Mouse (Mus musculus): ENCODE data around the gene Slc12a6. TPM values are rescaled to one million over a fixed set of nuclear protein-coding genes. Genes with fewer than 3 reads are reported as not detected.
A peak's percentile ranks its signal among the peaks of the same experiment; 100 is the strongest.

The Slc12a6 gene
- total RNA-seq (2015; ENCODE audit: low replicate concordance), result 94.7 and 134 TPM in 2 replicates
- total RNA-seq (2017; ENCODE audit: low replicate concordance), result 97.9 and 119 TPM in 2 replicates

DNA sequence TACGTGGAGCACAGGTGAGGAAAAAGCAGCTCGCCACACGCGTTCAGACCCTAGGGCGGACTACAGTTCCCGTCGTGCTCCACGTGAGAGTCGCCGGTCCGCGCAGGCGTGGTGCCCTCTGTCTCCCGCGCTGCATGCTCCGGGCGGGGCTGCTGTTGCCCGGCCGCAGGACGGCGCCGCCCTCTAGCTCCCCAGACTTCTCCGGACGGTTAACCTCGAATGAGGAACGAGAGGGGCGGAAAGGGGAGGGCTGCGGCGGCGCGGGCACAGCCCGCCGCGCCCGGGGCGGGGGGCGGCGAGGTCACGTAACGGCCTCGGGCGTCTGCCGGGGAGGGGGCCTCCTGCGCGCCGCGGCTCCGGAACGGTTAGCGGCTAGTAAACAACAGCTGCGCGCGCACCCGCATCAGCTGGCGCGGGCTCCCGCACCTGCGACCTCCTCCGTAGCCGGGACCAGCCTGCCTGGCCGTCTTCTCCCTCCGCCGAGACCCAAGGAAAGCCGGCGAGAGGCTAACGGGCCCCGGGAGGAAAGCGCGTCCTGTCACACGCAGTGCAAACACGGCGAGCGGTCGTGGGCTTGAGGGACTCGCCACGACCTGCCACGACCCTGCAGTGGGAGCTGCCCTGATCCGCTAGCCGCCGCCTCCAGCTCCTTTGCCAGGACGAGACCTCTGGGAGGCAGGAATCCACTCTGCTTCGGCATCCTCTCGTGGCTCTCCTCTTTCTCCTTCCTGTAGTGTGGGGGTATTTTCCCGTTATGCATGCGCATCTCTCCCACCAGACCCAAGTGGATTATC is at the start of gene Slc12a6:
Gene Slc12a6 (plus strand): TSS at position 378 of the 794 bp plus-strand sequence.
- ATAC-seq (replicated peaks; ENCODE audit: low FRiP score, poor library complexity, severe bottlenecking), result peak; percentile 84

GRCm38 (mm10) chr2:112215977-112216376 is 49.6 kb upstream of the Slc12a6 start:
- no peak for ATAC-seq (replicated peaks; ENCODE audit: low FRiP score, poor library complexity, severe bottlenecking)

GRCm38 (mm10) chr2:112217614-112218013 is 48.0 kb upstream of the Slc12a6 start:
- no peak for ATAC-seq (replicated peaks; ENCODE audit: low FRiP score, poor library complexity, severe bottlenecking)

- ATAC-seq (replicated peaks; ENCODE audit: low FRiP score, poor library complexity, severe bottlenecking), result no peak
These were observed 44.7 kb upstream of the Slc12a6 start for GRCm38 (mm10) chr2:112220880-112221279.

DNA sequence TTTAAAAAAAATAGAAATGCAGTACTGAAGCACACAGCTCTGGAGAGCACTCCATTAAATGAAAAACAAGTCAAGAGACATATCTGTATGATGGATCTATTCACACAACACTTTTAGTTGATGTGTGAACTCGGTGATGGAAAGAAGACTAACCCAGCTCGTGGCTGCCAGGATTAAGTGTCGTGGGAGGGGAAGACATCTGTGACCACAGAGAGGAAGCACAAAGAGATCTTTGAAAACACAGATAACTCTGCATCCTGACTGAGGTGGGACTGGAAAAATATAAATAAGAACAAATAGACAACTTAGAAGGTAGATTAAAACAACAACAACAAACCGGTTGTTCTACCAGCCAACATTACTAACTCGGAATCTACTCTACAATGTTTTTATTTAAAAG is 43.0 kb upstream of the Slc12a6 start:
- ATAC-seq (replicated peaks; ENCODE audit: low FRiP score, poor library complexity, severe bottlenecking), result no peak

DNA sequence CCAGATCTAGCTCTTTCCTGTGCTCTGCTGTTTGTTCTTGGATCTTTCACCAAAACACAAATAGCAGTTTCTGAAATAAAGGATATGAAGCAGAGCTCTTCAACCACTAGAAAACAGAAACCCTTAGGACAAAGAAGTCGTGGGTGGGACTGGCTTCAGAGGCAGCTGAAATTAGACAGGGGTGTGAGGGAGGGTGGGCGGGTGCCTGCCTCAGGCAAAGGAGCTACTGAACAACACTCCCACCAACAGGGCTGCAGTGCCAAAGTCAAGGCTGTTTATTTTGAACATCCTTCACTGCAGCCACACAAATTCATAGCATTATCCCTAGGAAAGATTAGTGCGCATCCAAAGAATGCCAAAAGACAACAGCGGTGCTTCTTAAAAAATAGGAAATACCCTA is 41.3 kb upstream of the Slc12a6 start:
- no peak for ATAC-seq (replicated peaks; ENCODE audit: low FRiP score, poor library complexity, severe bottlenecking)

- ATAC-seq (replicated peaks; ENCODE audit: low FRiP score, poor library complexity, severe bottlenecking), result no peak
These were observed 33.0 kb upstream of the Slc12a6 start for GRCm38 (mm10) chr2:112232623-112233022.

- ATAC-seq (replicated peaks; ENCODE audit: low FRiP score, poor library complexity, severe bottlenecking), result no peak
These were observed 29.0 kb upstream of the Slc12a6 start for GRCm38 (mm10) chr2:112236620-112237019.

- ATAC-seq (replicated peaks; ENCODE audit: low FRiP score, poor library complexity, severe bottlenecking), result no peak
These were observed 27.6 kb upstream of the Slc12a6 start for GRCm38 (mm10) chr2:112238006-112238405.

DNA sequence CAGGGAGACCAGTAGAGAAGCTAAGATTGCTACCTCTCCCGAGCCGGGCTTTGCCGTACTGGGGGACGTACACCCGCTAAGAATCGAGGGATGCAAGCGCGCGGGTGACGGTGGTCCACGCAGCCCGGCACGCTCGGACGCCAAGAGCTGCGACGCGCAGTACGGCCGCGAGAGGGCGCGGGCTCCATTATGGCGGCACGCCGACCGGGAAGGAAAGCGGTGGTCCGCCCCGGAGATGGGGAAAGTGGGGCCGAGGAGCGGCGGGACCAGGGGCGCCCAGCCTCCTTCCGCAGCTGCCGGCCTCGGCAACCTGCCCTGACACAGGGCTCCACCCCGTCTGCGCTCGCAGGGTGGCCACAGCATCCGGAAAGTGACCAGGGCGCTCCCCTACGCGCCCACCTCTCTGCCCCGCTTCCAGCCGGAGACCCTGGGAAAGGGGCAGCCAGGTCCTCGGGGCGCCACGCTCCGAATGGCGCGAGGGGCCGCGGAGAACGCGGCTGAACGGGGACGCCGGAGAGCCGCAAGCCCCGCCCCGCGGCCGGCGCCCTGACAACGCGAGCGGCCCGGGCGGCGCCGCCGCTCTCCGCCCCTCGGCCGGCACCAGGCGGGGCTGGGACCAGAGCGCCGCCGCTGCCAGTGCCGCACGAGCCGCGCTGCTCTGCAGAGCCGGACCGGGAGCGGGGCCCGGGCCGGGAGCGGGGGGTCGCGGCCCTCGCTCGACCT is 26.3 kb upstream of the Slc12a6 start, which contains the start of gene Lpcat4:
Gene Lpcat4 (plus strand): TSS at position 257 of the 723 bp plus-strand sequence.
- ATAC-seq (replicated peaks; ENCODE audit: low FRiP score, poor library complexity, severe bottlenecking), result peak; percentile 88

- no peak for ATAC-seq (replicated peaks; ENCODE audit: low FRiP score, poor library complexity, severe bottlenecking)
These were observed 25.5 kb upstream of the Slc12a6 start for GRCm38 (mm10) chr2:112239935-112240721.

- ATAC-seq (replicated peaks; ENCODE audit: low FRiP score, poor library complexity, severe bottlenecking), result no peak
These were observed 23.8 kb upstream of the Slc12a6 start for GRCm38 (mm10) chr2:112241787-112242186.

DNA sequence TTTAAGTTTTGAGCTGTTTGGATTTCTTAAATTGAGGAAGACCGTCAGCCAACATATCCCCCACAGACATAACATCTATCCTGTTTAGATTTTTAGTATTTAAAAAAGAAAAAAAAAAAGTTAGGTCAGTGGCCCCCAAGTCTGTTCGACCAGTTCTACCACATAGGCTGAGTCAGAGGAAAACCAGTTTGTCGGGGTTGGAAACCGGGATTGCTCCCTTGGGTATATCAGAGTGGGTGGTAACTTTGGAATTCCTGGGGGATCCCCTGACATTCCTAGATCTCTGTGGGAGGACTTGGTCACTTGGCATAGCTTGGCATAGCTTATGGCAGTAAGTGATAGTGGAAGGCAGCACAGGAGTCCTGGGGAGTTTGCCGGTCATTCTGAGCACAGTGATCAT is 20.3 kb upstream of the Slc12a6 start:
- no peak for ATAC-seq (replicated peaks; ENCODE audit: low FRiP score, poor library complexity, severe bottlenecking)

GRCm38 (mm10) chr2:112246193-112246592 is 19.4 kb upstream of the Slc12a6 start:
- ATAC-seq (replicated peaks; ENCODE audit: low FRiP score, poor library complexity, severe bottlenecking), result no peak

GRCm38 (mm10) chr2:112247323-112247722 is 18.3 kb upstream of the Slc12a6 start:
- ATAC-seq (replicated peaks; ENCODE audit: low FRiP score, poor library complexity, severe bottlenecking), result no peak

GRCm38 (mm10) chr2:112249780-112250453 is 15.7 kb upstream of the Slc12a6 start:
- no peak for ATAC-seq (replicated peaks; ENCODE audit: low FRiP score, poor library complexity, severe bottlenecking)

- ATAC-seq (replicated peaks; ENCODE audit: low FRiP score, poor library complexity, severe bottlenecking), result no peak
These were observed 10.7 kb upstream of the Slc12a6 start for GRCm38 (mm10) chr2:112254675-112255515.

DNA sequence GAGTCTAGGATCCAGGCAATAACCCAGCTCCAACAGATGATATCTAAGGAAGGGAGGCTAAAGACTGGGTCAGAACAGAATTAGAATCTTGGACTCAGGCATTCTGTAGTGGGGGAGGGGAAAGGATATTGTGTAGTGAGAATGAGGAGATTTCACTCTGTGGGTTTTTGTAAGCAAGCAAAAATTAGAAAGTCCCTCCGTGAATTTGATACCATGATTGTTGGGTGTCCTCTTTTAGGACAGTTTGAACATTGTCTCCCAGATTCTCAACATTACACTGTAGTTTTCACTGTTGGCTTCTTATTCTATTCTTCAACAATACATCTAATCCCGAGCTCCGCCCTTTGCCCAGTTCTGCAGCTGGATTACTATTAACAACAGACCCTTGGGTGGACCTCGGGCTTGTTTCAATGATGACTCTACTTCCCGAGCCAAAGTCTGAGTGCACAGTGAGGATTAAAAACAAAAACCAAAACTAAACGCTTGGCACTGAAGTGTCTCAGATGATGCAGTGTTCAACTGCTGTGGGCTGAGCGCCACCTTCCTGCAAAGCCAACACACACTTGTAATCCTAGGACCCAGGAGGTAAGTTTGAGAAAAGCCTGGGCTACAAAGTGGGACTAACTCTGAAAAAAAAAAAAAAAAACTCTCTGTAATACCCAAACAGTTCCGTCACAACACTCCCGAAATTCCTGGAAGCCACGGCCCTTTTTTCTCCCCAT is 6.2 kb upstream of the Slc12a6 start, which contains the start of gene Nutm1:
Gene Nutm1 (minus strand): TSS at position 51 of the 722 bp plus-strand sequence.
- ATAC-seq (replicated peaks; ENCODE audit: low FRiP score, poor library complexity, severe bottlenecking), result no peak

All from erythroblast, adult 5-6 weeks (primary cell).